Mouse (Mus musculus): ENCODE measurements around the gene Cblb. TPM values are rescaled to one million over a fixed set of nuclear protein-coding genes. Genes with fewer than 3 reads are reported as not detected.

The Cblb gene
- total and polyA plus RNA-seq, 2 experiments: 2.5 to 6.9 TPM

DNA sequence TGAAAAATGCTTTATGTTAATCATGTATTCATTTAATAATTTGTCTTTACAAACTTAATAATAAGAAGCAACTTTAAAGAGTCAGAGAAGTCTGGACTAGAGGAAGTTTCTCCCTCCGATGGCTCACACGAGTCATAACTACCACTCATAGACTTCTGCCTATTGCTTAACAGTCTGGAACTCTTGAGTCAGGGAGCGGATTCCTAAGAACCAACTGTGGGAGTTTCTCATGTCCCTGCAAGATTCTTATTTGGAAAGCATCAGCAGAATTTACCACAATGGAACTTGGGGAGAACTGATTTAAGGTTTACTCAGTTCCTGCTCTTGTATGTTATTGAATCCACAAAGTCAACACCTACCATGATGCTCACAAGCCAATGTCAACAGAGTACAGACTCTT lies 31.0 kb upstream of the Cblb start:
- TF ChIP-seq CTCF (IDR thresholded peaks at IDR 0.05; ENCODE audit: low read depth, low read length) (no peak), POLR2A (IDR thresholded peaks at IDR 0.05; ENCODE audit: extremely low read depth, insufficient read depth, low read length) (no peak)
- H3K36me3 ChIP-seq (ENCODE audit: control insufficient read depth, insufficient read depth, low read length): no peaks in the 10 kb centered on the region
- no peak overlapping the region for H3K27ac ChIP-seq (replicated peaks; ENCODE audit: insufficient read depth, low read depth, low read length)
- 90% methylated on average over 3 of the region's 3 CpGs for WGBS
- no peak for DNase-seq (ENCODE audit: extremely low read depth, low read depth, low spot score)
- H3K9ac ChIP-seq (ENCODE audit: low read depth, low read length): no peak overlapping the region
- H3K79me2 ChIP-seq (ENCODE audit: control insufficient read depth, insufficient read depth, low read length): no peaks in the 10 kb centered on the region
- no peak overlapping the region for H3K4me3 ChIP-seq (ENCODE audit: insufficient read depth, low read depth, low read length)
- no peaks in the 10 kb centered on the region for H3K4me1 ChIP-seq (ENCODE audit: control insufficient read depth, insufficient read depth, low read length)
- H3K27me3 ChIP-seq (ENCODE audit: control insufficient read depth, insufficient read depth, low read length): no peaks in the 10 kb centered on the region

DNA sequence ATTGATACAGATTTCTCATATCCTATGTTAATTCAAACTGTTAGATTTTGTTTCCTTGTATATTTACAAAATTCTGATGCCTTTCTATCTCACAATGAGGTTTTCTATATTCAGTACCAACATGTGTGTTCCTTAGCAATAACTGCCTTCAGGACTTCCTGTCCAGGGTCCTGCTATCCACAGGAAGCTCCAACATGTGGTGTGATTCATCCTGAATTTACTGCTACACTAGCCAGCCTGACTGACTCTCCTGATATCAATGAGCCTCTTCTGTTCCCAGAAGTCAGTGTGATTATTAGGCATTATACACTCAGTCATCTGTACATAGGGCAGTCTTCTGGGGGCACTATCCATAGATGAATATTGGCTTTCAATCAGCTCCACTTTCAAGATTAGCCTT lies 30.2 kb upstream of the Cblb start:
- DNase-seq (ENCODE audit: extremely low read depth, low read depth, low spot score): no peak
- H3K79me2 ChIP-seq (ENCODE audit: control insufficient read depth, insufficient read depth, low read length): no peaks in the 10 kb centered on the region
- H3K27me3 ChIP-seq (ENCODE audit: control insufficient read depth, insufficient read depth, low read length): no peaks in the 10 kb centered on the region
- TF ChIP-seq POLR2A (IDR thresholded peaks at IDR 0.05; ENCODE audit: extremely low read depth, insufficient read depth, low read length) (no peak), CTCF (IDR thresholded peaks at IDR 0.05; ENCODE audit: low read depth, low read length) (no peak)
- H3K4me1 ChIP-seq (ENCODE audit: control insufficient read depth, insufficient read depth, low read length): no peaks in the 10 kb centered on the region
- no peaks in the 10 kb centered on the region for H3K36me3 ChIP-seq (ENCODE audit: control insufficient read depth, insufficient read depth, low read length)
- H3K9ac ChIP-seq (ENCODE audit: low read depth, low read length): no peak overlapping the region
- H3K4me3 ChIP-seq (ENCODE audit: insufficient read depth, low read depth, low read length): no peak overlapping the region
- H3K27ac ChIP-seq (replicated peaks; ENCODE audit: insufficient read depth, low read depth, low read length): no peak overlapping the region

DNA sequence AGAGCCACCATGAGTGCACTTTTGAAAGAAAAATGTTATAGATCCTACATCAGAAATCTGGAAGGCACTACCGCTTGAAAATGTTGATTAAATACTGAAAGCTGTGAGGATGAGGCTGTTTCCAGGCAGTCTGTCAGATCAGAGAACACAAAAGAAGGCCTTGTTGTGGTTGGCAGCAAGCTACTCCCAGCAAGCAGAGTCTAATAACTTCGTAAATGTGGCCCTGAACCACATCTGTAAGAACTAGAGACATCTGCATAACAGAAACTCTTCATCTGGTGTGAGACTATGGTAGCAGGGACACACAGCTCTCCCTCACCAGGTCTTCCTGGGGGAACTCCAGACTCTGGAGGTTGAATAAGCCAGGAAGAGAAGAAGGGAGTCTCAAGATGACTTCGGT lies 24.0 kb upstream of the Cblb start:
- Histone ChIP-seq H3K27me3 (ENCODE audit: control insufficient read depth, insufficient read depth, low read length) (no peaks in the 10 kb centered on the region), H3K4me3 (ENCODE audit: insufficient read depth, low read depth, low read length) (no peak overlapping the region), H3K79me2 (ENCODE audit: control insufficient read depth, insufficient read depth, low read length) (no peaks in the 10 kb centered on the region), H3K9ac (ENCODE audit: low read depth, low read length) (no peak overlapping the region), H3K4me1 (ENCODE audit: control insufficient read depth, insufficient read depth, low read length) (no peaks in the 10 kb centered on the region), H3K27ac (replicated peaks; ENCODE audit: insufficient read depth, low read depth, low read length) (no peak overlapping the region), H3K36me3 (ENCODE audit: control insufficient read depth, insufficient read depth, low read length) (no peaks in the 10 kb centered on the region)
- WGBS: 81% methylated on average over 3 of the region's 3 CpGs
- TF ChIP-seq POLR2A (IDR thresholded peaks at IDR 0.05; ENCODE audit: extremely low read depth, insufficient read depth, low read length) (no peak), CTCF (IDR thresholded peaks at IDR 0.05; ENCODE audit: low read depth, low read length) (no peak)
- DNase-seq (ENCODE audit: extremely low read depth, low read depth, low spot score): no peak

DNA sequence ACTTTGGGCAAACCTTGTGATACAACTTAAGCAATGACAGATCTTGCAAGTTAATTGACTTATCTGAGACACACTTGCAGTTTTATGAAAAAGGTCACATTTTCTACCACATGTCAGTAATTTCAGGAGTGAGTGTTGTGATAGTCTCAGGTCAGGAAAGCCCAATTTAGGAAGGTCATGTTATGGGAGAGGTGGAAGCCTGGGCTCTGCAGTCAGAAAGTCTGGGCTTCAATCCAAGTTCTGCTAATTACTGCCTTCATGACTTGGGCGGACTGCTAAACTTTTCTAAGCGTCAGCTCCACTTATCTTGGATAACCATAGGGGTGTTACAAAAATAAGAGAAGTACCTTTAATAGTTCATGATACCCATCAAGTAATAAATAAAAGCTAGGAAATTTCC lies 22.6 kb upstream of the Cblb start:
- no peaks in the 10 kb centered on the region for H3K4me1 ChIP-seq (ENCODE audit: control insufficient read depth, insufficient read depth, low read length)
- TF ChIP-seq CTCF (IDR thresholded peaks at IDR 0.05; ENCODE audit: low read depth, low read length): no peak
- no peak for TF ChIP-seq POLR2A (IDR thresholded peaks at IDR 0.05; ENCODE audit: extremely low read depth, insufficient read depth, low read length)
- no peaks in the 10 kb centered on the region for H3K79me2 ChIP-seq (ENCODE audit: control insufficient read depth, insufficient read depth, low read length)
- 64% methylated on average over 2 of the region's 2 CpGs for WGBS
- H3K9ac ChIP-seq (ENCODE audit: low read depth, low read length): no peak overlapping the region
- no peaks in the 10 kb centered on the region for H3K27me3 ChIP-seq (ENCODE audit: control insufficient read depth, insufficient read depth, low read length)
- H3K4me3 ChIP-seq (ENCODE audit: insufficient read depth, low read depth, low read length): no peak overlapping the region
- no peaks in the 10 kb centered on the region for H3K36me3 ChIP-seq (ENCODE audit: control insufficient read depth, insufficient read depth, low read length)
- no peak overlapping the region for H3K27ac ChIP-seq (replicated peaks; ENCODE audit: insufficient read depth, low read depth, low read length)
- DNase-seq (ENCODE audit: extremely low read depth, low read depth, low spot score): no peak

DNA sequence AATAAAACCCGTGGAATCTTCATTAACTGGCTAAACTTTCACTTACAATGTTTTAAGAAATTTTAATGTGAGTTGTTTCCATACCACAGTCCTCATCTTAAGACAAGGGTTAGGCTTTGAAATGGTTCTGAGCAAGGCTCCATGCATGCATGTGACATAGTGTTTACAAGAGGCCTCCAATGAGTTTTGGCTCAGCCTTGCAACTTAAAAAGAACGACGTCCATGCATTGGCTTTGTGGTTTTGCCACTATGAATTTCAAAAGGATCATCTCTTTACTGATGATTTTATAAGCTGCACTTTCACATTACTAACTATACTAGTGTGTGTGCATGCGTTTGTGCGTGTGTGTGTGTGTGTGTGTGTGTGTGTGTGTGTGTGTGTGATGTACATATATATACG lies 21.6 kb upstream of the Cblb start:
- DNase-seq (ENCODE audit: extremely low read depth, low read depth, low spot score): no peak
- TF ChIP-seq POLR2A (IDR thresholded peaks at IDR 0.05; ENCODE audit: extremely low read depth, insufficient read depth, low read length): no peak
- no peak for TF ChIP-seq CTCF (IDR thresholded peaks at IDR 0.05; ENCODE audit: low read depth, low read length)
- H3K4me1 ChIP-seq (ENCODE audit: control insufficient read depth, insufficient read depth, low read length): no peaks in the 10 kb centered on the region
- H3K36me3 ChIP-seq (ENCODE audit: control insufficient read depth, insufficient read depth, low read length): no peaks in the 10 kb centered on the region
- no peak overlapping the region for H3K9ac ChIP-seq (ENCODE audit: low read depth, low read length)
- 92% methylated on average over 6 of the region's 6 CpGs for WGBS
- H3K79me2 ChIP-seq (ENCODE audit: control insufficient read depth, insufficient read depth, low read length): no peaks in the 10 kb centered on the region
- H3K27ac ChIP-seq (replicated peaks; ENCODE audit: insufficient read depth, low read depth, low read length): no peak overlapping the region
- no peak overlapping the region for H3K4me3 ChIP-seq (ENCODE audit: insufficient read depth, low read depth, low read length)
- no peaks in the 10 kb centered on the region for H3K27me3 ChIP-seq (ENCODE audit: control insufficient read depth, insufficient read depth, low read length)

DNA sequence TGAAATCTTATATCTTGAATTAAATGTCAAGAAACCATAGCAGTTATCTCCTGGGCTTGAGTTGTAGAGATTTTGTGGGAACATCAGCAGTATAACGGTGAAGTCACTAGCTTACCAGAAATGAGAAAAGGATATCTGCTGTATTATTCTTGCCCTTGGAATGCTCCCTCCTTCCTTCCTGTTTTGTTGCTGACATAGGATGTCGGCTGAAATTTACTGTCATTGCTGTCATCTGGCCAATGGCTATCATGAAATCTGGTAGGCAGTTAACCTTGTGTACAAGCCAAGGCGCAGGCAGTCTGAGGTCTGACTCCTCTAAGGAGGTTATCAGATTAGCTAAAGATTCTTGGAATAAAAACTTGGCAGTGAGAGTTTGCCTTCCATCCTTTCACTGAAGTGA lies 18.0 kb upstream of the Cblb start:
- DNase-seq (ENCODE audit: extremely low read depth, low read depth, low spot score): no peak

More for the DNA sequence above, 18.0 kb upstream of the Cblb start:
- H3K4me3 ChIP-seq (ENCODE audit: insufficient read depth, low read depth, low read length): no peak overlapping the region
- H3K79me2 ChIP-seq (ENCODE audit: control insufficient read depth, insufficient read depth, low read length): no peaks in the 10 kb centered on the region
- H3K27ac ChIP-seq (replicated peaks; ENCODE audit: insufficient read depth, low read depth, low read length): no peak overlapping the region
- H3K36me3 ChIP-seq (ENCODE audit: control insufficient read depth, insufficient read depth, low read length): no peaks in the 10 kb centered on the region
- H3K9ac ChIP-seq (ENCODE audit: low read depth, low read length): no peak overlapping the region
- 74% methylated on average over 3 of the region's 3 CpGs for WGBS
- no peaks in the 10 kb centered on the region for H3K27me3 ChIP-seq (ENCODE audit: control insufficient read depth, insufficient read depth, low read length)
- no peaks in the 10 kb centered on the region for H3K4me1 ChIP-seq (ENCODE audit: control insufficient read depth, insufficient read depth, low read length)
- no peak for TF ChIP-seq POLR2A (IDR thresholded peaks at IDR 0.05; ENCODE audit: extremely low read depth, insufficient read depth, low read length)
